Mouse (Mus musculus) E14TG2a.4 (cell line): ENCODE measurements around the gene Gm21985.

Experiments
- CTCF ChIP-seq: conservative IDR thresholded peaks from 2 replicates; pipeline ENCODE4 v1.5.1; 2014; ENCODE audit warnings: low read length
- POU5F1 ChIP-seq: IDR thresholded peaks from 2 replicates; pipeline ENCODE4 v1.6.1; 2014; ENCODE audit warnings: low read length, borderline replicate concordance

DNA sequence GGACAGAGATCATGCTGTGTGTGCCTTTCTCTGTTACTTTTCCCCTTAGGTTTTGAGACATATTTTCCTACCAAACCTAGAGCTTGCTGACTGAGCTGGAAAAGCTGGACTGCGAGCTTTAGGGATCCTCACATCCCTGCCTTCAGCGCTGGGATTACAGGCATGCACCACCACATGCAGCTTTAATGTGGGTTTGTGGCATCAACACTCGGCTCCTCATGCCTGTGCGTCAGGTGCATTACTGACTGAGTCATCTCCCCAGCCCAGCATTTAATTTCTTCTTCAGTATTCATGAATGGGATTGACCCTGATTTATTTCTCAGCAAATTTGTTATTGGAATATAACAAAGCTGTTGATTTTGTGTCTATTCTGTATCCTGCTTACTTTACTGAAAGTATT, 170.2 kb downstream of the Gm21985 start:
- TF ChIP-seq CTCF (no peak), POU5F1 (no peak)
